Mouse (Mus musculus) testis, adult 2 months (tissue): Measurements from ENCODE around the gene Slc24a2.

Experiments used
- CTCF ChIP-seq: fragments of 200-500 bp; IDR thresholded peaks from 2 replicates; pipeline ENCODE4 v1.5.1; 2012; ENCODE audit warnings: low read depth, mild to moderate bottlenecking, inconsistent platforms, low read length, moderate library complexity; ENCODE audit not compliant: control insufficient read depth, insufficient read depth, insufficient replicate concordance
- POLR2A ChIP-seq: fragments of 200-500 bp; IDR thresholded peaks from 2 replicates; pipeline ENCODE4 v1.6.1; 2012; ENCODE audit warnings: low read depth, mild to moderate bottlenecking, inconsistent platforms, low read length, moderate library complexity; ENCODE audit not compliant: control insufficient read depth

- TF ChIP-seq CTCF (no peak), POLR2A (no peak)
These were observed 134.1 kb downstream of the Slc24a2 start for GRCm38 (mm10) chr4:87096186-87096585.
